Mouse (Mus musculus) intestine, embryonic 15.5 days (tissue): Measurements from ENCODE around the gene Prss53. TPM values are rescaled to one million over a fixed set of nuclear protein-coding genes. Genes with fewer than 3 reads are reported as not detected.

Source experiments
- ATAC-seq: fragments of 200-750 bp; cut with Nextera tagmentation; 2 replicates; pipeline ENCODE4 v1.8.0; 2017; ENCODE audit warnings: moderate TSS enrichment, moderate library complexity
- H3K27ac ChIP-seq: fragments of 300-500 bp; sonication (generic); 2 replicates; pipeline ENCODE4 v1.5.1; 2015; ENCODE audit warnings: mild to moderate bottlenecking, inconsistent platforms
- H3K27me3 ChIP-seq: fragments of 300-500 bp; sonication (generic); replicated peaks from 2 replicates; pipeline ENCODE4 v1.6.1; 2015; ENCODE audit warnings: inconsistent platforms
- H3K36me3 ChIP-seq: fragments of 300-500 bp; sonication (generic); 2 replicates; pipeline ENCODE4 v1.6.1; 2015; ENCODE audit warnings: inconsistent platforms
- H3K4me1 ChIP-seq: fragments of 300-500 bp; sonication (generic); replicated peaks from 2 replicates; pipeline ENCODE4 v1.6.1; 2015; ENCODE audit warnings: inconsistent platforms
- H3K4me2 ChIP-seq: fragments of 300-500 bp; sonication (generic); replicated peaks from 2 replicates; pipeline ENCODE4 v1.6.1; 2015; ENCODE audit warnings: mild to moderate bottlenecking, inconsistent platforms
- H3K4me3 ChIP-seq: fragments of 300-500 bp; sonication (generic); replicated peaks from 2 replicates; pipeline ENCODE4 v1.5.1; 2015; ENCODE audit warnings: inconsistent platforms
- H3K9ac ChIP-seq: fragments of 300-500 bp; sonication (generic); 2 replicates; pipeline ENCODE4 v1.6.1; 2015; ENCODE audit warnings: inconsistent platforms
- H3K9me3 ChIP-seq: fragments of 300-500 bp; sonication (generic); 2 replicates; pipeline ENCODE4 v1.6.1; 2016; ENCODE audit warnings: inconsistent platforms
- WGBS: fragments of 180-500 bp; shearing (Covaris S2); methylation state at CpG from one replicate; pipeline ENCODE4 v1.1.7; 2015; 5-methylcytosine and 5-hydroxymethylcytosine counted together
- polyA plus RNA-seq: library from polyadenylated mRNA; unstranded; fragments of >200 nt; fragmentation: Nextera tagmentation; extraction: Ambion mirVana; gene quantifications from 2 replicates; pipeline ENCODE4 v1.2.1, GENCODE M21; 2015

Prss53 gene
- polyA plus RNA-seq, 1 experiment from 2014 or later, result 1.7 TPM

DNA sequence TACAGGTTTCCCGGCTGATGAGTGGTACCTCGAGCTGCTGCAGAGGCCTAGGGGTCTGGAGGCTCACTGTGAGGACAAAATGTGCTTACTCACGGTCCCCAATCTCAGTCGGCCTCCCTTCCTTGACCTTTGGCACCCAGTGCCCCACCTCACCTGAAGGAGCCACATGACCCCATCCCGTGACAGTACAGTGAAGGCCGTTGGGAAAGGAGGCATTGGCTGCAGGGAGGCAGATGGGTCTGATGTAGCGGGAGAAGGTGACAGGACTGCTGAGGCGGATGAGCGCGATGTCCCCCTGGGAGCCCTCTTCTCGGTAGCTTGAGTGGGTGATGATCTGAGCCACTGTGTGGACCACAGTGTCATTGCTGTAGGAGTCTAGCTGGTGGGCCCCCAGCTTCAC, 36.1 kb upstream of the Prss53 start:
- no peak for ATAC-seq
- 70% methylated on average over 11 of the region's 11 CpGs for WGBS
- Histone ChIP-seq H3K36me3 (peaks cover 3% of the 10 kb centered on the region), H3K4me1 (peaks cover 32% of the 10 kb centered on the region), H3K27ac (peak overlapping the region; percentile 80), H3K9ac (0 out of 2 replicates have a peak overlapping the region, but pooled peaks have one; percentile 11), H3K4me3 (peak overlapping the region; percentile 2; the same call in 1 of the 2 replicates), H3K27me3 (no peaks in the 10 kb centered on the region; the same call in 1 of the 2 replicates), H3K9me3 (no peaks in the 10 kb centered on the region), H3K4me2 (peak overlapping the region; percentile 54)

DNA sequence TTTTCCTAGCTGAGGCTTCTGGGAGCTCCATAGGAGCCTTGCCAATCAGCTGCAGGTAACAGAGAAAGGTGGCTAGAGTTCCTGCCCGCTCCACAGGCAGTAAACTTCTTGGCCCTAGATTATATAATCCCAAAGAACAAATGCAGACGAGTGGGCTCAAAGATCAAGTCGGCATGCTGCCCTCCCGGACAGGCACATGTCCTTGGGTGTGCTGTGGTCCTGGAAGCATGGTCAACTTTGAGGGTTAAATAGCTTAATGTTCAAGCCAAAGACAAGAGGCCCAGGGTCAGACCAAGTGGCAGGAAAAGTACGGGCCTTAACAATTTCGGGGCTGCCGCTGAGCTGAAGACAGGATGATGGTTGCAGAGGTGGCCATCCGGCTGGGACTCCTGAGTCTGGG, 35.3 kb upstream of the Prss53 start:
- H3K4me1 ChIP-seq, result peaks cover 24% of the 10 kb centered on the region
- peak overlapping the region; percentile 54 for H3K4me2 ChIP-seq
- H3K9ac ChIP-seq, result peak overlapping the region; percentile 11; the same call in 1 of the 2 replicates
- H3K9me3 ChIP-seq, result no peaks in the 10 kb centered on the region
- WGBS, result 67% methylated on average over 8 of the region's 8 CpGs
- no peak for ATAC-seq
- no peaks in the 10 kb centered on the region; the same call in 1 of the 2 replicates for H3K27me3 ChIP-seq
- H3K36me3 ChIP-seq, result peaks cover 3% of the 10 kb centered on the region
- H3K27ac ChIP-seq, result peak overlapping the region; percentile 80
- peak overlapping the region; percentile 10; the same call in 1 of the 2 replicates for H3K4me3 ChIP-seq

DNA sequence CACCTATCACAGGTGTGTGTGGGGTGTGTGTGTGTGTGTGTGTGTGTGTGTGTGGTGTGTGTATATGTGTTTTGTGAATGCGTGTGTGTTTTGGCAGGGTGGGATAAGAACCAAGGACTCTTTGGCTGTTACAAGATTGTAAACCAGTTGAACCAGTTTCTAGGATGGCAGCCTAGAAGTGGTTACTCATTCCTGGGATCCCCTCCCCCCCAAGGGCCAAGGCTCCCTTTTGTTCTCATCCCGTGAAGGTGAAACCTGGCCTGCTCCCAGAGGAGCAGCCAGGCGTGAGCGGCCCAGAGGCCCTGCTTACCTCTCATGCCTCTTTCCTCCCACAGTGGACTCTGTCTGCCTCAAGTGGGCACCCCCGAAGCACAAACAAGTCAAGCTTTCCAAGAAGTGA, 34.5 kb upstream of the Prss53 start:
- no peaks in the 10 kb centered on the region; the same call in 1 of the 2 replicates for H3K27me3 ChIP-seq
- peak overlapping the region; percentile 11 for H3K9ac ChIP-seq
- H3K4me3 ChIP-seq, result 0 out of 2 replicates have a peak overlapping the region, but pooled peaks have one; percentile 10
- ATAC-seq, result peak; percentile 80
- WGBS, result 49% methylated on average over 5 of the region's 5 CpGs
- H3K27ac ChIP-seq, result peak overlapping the region; percentile 80
- H3K36me3 ChIP-seq, result peaks cover 3% of the 10 kb centered on the region
- H3K4me1 ChIP-seq, result peaks cover 23% of the 10 kb centered on the region
- peak overlapping the region; percentile 54 for H3K4me2 ChIP-seq
- H3K9me3 ChIP-seq, result no peaks in the 10 kb centered on the region

DNA sequence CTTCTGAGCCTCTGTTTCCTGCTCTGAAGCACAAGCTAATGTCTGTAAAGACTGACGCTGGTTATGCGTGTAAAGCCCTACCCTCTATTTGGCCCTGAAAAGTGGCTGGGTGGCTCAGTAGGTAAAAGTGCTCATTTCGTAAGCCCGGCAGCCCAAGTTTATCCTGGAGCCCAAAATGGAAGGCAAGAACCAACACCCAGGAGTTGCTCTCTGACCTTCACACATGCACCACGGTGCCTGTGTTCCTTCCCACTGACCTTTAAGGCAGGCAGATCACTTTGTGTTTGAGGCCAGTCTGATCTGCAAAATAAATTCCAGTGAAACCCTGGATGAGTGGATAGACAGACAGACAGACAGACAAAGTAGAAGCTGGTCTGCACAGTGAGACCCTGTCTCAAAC, 32.9 kb upstream of the Prss53 start:
- peaks cover 3% of the 10 kb centered on the region for H3K36me3 ChIP-seq
- WGBS, result 79% methylated on average over 5 of the region's 5 CpGs

DNA sequence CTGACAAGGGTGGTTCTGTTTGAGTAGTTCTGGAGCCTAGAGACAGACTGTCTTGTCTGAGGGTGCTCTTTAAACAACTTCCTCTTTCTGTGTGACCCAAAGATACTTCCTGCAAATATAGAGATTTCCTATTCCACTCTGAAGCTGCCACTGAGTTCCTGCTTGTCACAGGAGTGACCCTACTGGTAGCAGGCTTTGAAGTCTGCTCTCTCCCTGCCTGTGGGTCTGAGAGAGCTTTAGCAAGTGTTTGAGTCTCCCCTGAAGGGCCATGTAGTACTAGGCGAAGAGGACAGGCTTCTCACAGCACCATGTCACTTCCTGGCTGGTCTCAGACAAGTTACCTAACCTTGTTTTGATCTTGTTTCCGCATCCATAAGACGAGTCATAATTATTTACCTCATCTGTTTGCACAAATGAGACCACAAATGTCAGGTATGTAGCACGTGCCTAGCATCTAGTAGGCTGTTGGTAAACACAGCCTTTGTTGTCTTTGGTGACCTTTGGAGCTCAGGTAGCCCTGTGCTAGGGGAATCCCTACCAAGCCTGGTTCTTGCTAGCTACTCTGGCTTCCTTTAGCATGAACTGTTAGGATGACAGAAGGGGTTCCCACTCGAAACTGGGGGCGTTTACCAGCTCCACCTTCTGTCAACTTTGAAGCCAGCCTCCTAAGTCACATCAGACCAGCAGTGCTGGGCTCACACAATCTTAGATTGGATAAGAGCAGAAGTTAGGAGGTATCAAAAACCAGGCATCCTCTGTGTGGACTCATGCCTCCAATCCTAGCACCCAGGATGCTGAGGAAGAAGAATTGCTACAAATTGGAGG, 31.9 kb upstream of the Prss53 start:
- 62% methylated on average over 6 of the region's 6 CpGs for WGBS
- no peak overlapping the region for H3K4me2 ChIP-seq
- 0 out of 2 replicates have a peak overlapping the region, but pooled peaks have one; percentile 29 for H3K27ac ChIP-seq
- ATAC-seq, result no peak
- peaks cover 3% of the 10 kb centered on the region for H3K36me3 ChIP-seq
- no peak overlapping the region for H3K4me3 ChIP-seq
- H3K9ac ChIP-seq, result no peak overlapping the region
- H3K4me1 ChIP-seq, result peaks cover 18% of the 10 kb centered on the region
- no peaks in the 10 kb centered on the region for H3K9me3 ChIP-seq
- H3K27me3 ChIP-seq, result no peaks in the 10 kb centered on the region; the same call in 1 of the 2 replicates

More for the DNA sequence above, 32.9 kb upstream of the Prss53 start:
- H3K9me3 ChIP-seq, result no peaks in the 10 kb centered on the region
- H3K27ac ChIP-seq, result peak overlapping the region; percentile 71
- H3K9ac ChIP-seq, result no peak overlapping the region
- H3K4me3 ChIP-seq, result no peak overlapping the region
- no peak overlapping the region for H3K4me2 ChIP-seq
- ATAC-seq, result no peak
- H3K4me1 ChIP-seq, result peaks cover 23% of the 10 kb centered on the region
- H3K27me3 ChIP-seq, result no peaks in the 10 kb centered on the region; the same call in 1 of the 2 replicates

DNA sequence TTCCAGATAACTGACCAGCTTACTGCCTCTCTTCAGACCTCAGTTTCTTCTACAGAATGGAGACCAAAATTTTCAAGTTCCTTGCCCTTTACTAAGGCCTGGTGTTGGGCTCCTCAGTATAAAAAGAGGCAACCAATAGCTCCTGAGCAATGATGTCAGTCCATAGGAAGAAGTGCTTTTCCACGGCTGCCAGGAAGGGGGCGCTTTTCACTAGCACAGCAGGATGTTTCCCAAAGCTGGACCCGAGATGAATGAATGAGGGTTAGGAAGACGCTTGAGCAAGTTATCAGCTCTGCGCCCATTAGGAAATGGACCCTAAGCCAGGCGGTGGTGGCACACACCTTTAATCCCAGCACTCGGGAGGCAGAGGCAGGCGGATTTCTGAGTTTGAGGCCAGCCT, 30.7 kb upstream of the Prss53 start:
- H3K36me3 ChIP-seq, result peaks cover 5% of the 10 kb centered on the region; the same call in 1 of the 2 replicates
- H3K9me3 ChIP-seq, result no peaks in the 10 kb centered on the region
- WGBS, result 60% methylated on average over 8 of the region's 8 CpGs
- no peaks in the 10 kb centered on the region for H3K27me3 ChIP-seq
- no peak overlapping the region for H3K9ac ChIP-seq
- H3K4me2 ChIP-seq, result no peak overlapping the region
- ATAC-seq, result no peak
- H3K4me1 ChIP-seq, result peaks cover 14% of the 10 kb centered on the region
- no peak overlapping the region for H3K4me3 ChIP-seq
- no peak overlapping the region for H3K27ac ChIP-seq

DNA sequence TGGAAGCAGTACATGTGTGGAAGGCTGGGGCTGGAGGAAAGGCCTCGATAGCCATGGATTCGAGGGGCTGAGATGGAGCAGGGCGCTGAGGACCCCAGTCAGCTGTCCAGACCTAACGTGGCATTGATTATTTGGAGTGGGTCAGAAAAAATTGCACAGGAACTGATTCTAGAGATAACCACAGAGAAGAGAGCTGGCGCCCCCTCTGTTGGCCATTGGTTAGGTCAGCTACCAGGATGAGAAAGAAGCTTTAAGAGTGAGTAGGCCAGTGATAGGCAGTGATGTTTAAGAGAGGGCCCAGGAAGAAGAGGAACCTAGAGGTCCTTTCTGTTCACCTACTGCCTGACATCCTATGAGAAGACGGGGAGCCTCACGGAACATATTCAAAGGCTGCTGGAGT, 28.5 kb upstream of the Prss53 start:
- H3K27ac ChIP-seq, result no peak overlapping the region
- no peak overlapping the region for H3K9ac ChIP-seq
- no peak for ATAC-seq
- no peak overlapping the region for H3K4me2 ChIP-seq
- H3K36me3 ChIP-seq, result peaks cover 6% of the 10 kb centered on the region
- H3K4me1 ChIP-seq, result peaks cover 7% of the 10 kb centered on the region; the same call in 1 of the 2 replicates
- H3K27me3 ChIP-seq, result no peaks in the 10 kb centered on the region
- WGBS, result 72% methylated on average over 7 of the region's 7 CpGs
- H3K9me3 ChIP-seq, result no peaks in the 10 kb centered on the region
- no peak overlapping the region for H3K4me3 ChIP-seq

DNA sequence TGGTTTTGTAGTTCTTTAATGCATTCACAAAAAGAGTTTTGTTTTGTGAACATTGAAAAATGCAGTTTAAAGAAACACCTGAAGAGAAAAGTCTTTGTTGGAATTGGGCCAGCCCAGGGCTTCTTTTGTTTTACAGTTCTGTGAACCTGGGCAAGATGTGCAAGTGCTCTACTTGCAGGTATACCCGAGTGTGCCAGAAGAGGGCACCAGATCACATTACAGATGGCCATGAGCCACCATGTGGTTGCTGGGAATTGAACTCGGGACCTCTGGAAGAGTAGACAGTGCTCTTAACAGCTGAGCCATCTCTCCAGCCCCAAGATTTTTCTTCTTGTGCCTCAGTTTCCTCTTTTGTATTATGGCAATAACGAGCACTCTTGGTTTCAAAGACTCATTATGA, 27.4 kb upstream of the Prss53 start:
- no peak overlapping the region for H3K4me2 ChIP-seq

DNA sequence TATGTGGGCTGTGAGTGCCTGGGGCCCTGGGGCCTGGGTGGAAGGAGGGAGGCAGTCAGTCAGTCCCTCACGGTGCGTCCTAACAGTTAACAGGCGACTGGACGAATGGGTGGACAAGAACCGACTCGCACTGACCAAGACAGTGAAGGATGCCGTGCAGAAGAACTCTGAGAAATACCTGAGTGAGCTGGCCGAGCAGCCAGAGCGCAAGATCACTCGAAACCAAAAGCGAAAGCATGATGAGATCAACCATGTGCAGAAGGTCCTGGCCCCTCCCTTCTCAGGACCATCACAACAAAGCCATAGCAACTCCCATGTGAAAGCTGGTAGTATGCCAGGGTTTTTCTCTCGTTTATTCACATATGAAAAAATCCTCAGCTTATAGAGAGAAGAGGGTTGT, 24.5 kb upstream of the Prss53 start:
- Histone ChIP-seq H3K4me3 (no peak overlapping the region), H3K4me2 (no peak overlapping the region), H3K36me3 (peaks cover 6% of the 10 kb centered on the region), H3K27me3 (no peaks in the 10 kb centered on the region), H3K27ac (no peak overlapping the region), H3K9me3 (no peaks in the 10 kb centered on the region), H3K9ac (no peak overlapping the region), H3K4me1 (0 out of 2 replicates have a peak, but pooled peaks cover 3% of the 10 kb centered on the region)
- 87% methylated on average over 12 of the region's 12 CpGs for WGBS
- no peak for ATAC-seq

More for the DNA sequence above, 27.4 kb upstream of the Prss53 start:
- no peak for ATAC-seq
- Histone ChIP-seq H3K36me3 (peaks cover 6% of the 10 kb centered on the region), H3K4me3 (no peak overlapping the region), H3K4me1 (peaks cover 5% of the 10 kb centered on the region; the same call in 1 of the 2 replicates), H3K9ac (no peak overlapping the region), H3K9me3 (no peaks in the 10 kb centered on the region), H3K27me3 (no peaks in the 10 kb centered on the region), H3K27ac (no peak overlapping the region)
- 53% methylated on average over 3 of the region's 3 CpGs for WGBS

DNA sequence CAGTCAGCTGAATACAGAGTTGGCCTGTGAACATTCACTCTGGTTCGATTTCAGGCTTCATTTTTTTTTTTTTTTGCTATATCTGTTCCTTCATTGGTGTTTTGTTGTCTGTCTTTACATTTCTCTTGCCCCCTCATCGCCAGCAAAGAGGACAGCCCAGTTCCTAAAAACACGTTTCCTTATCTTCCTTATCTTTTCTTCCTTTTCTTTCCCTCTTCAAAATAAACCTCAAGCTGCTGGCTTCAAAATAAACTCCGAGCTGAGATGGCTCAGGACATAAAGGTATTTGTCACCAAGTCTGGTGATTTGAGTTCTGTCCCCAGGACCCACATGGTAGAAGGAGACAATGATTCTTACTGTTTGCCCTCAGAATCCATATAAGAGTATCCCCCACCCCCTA, 22.2 kb upstream of the Prss53 start:
- Histone ChIP-seq H3K27ac (peak overlapping the region; percentile 80; the same call in 1 of the 2 replicates), H3K9me3 (no peaks in the 10 kb centered on the region), H3K9ac (peak overlapping the region; percentile 80), H3K4me2 (peak overlapping the region; percentile 66), H3K27me3 (no peaks in the 10 kb centered on the region), H3K4me1 (0 out of 2 replicates have a peak, but pooled peaks cover 6% of the 10 kb centered on the region), H3K36me3 (peaks cover 20% of the 10 kb centered on the region), H3K4me3 (peak overlapping the region; percentile 75)
- WGBS, result 15% methylated on average over 4 of the region's 4 CpGs
- no peak for ATAC-seq

DNA sequence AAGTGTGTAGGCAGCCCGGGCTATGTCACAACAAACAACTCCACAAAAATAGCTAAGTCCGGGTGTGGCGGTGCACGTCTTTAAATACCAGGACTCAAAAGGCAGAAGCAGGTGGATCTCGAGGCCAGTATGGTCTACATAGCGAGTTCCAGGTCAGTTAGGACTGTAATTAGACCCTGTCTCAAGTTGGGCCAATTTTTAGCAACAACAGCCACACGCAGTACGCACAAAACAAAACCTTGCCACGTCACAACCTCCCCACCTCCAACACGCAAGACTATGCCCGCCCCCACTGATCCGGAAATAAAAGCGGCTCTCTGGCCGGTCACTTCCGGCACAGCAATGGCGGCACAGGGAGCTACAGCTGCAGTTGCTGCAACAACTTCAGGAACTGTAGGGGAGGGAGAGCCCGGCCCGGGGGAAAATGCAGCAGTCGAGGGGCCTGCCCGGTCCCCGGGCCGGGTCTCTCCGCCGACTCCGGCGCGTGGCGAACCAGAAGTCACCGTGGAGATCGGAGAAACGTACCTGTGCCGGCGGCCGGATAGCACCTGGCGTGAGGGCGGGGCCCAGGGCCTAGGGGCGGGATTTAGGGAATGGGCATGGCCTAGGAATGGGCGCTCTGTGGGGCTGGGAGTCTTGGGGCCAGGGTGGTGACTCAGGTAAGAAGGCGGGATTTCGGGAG, 21.6 kb upstream of the Prss53 start, which contains the start of gene Kat8:
Gene Kat8 (plus strand): TSS at position 327 of the 682 bp plus-strand sequence.
- H3K27me3 ChIP-seq, result no peaks in the 10 kb centered on the region
- peak within 1 kb of the TSS; percentile 75 for H3K4me3 ChIP-seq
- 0 out of 2 replicates have a peak, but pooled peaks cover 6% of the 10 kb centered on the region for H3K4me1 ChIP-seq
- peak within 1 kb of the TSS; percentile 66 for H3K4me2 ChIP-seq
- no peaks in the 10 kb centered on the region for H3K9me3 ChIP-seq
- peak within 1 kb of the TSS; percentile 80 for H3K27ac ChIP-seq
- ATAC-seq, result peak; percentile 98
- WGBS, result 1% methylated on average over 40 of the region's 40 CpGs
- peak within 1 kb of the TSS; percentile 80 for H3K9ac ChIP-seq
- H3K36me3 ChIP-seq, result peaks cover 26% of the 10 kb centered on the region

DNA sequence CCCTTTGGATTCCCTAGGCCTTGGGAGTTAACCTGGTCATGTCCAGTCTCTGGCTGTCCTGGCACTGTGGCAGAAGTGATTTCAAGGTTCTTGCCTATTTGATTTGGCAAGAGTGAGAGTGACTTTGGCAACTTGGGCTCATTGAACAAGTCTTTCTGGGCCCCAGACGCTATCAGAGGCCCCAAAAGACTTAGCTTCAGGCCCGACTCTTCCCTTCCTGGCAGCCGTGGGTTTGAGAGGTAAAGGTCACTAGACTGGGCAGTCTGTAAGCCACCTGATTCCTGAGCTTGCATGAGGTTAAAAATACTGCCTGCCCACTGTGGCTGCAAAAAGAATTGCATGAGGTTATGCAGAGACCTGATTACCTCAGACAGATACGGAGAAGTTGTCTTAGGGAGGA, 17.9 kb upstream of the Prss53 start:
- peaks cover 37% of the 10 kb centered on the region for H3K36me3 ChIP-seq
- H3K9ac ChIP-seq, result no peak overlapping the region
- H3K4me2 ChIP-seq, result no peak overlapping the region
- H3K4me3 ChIP-seq, result no peak overlapping the region
- WGBS, result 88% methylated on average over 4 of the region's 4 CpGs
- peaks cover 19% of the 10 kb centered on the region for H3K4me1 ChIP-seq
- no peaks in the 10 kb centered on the region for H3K9me3 ChIP-seq
- no peaks in the 10 kb centered on the region for H3K27me3 ChIP-seq
- no peak for ATAC-seq
- no peak overlapping the region for H3K27ac ChIP-seq
